Mouse (Mus musculus) bone marrow macrophage, adult 2 months (primary cell): ENCODE results near the gene Clec4a1.

Source experiments
- CTCF ChIP-seq: IDR thresholded peaks from 2 replicates; pipeline ENCODE4 v1.5.1; 2012; ENCODE audit warnings: low read depth, mild to moderate bottlenecking, low read length, moderate library complexity
- POLR2A ChIP-seq: IDR thresholded peaks from 2 replicates; pipeline ENCODE4 v1.6.1; 2012; ENCODE audit warnings: mild to moderate bottlenecking, low read depth, low read length, borderline replicate concordance

DNA sequence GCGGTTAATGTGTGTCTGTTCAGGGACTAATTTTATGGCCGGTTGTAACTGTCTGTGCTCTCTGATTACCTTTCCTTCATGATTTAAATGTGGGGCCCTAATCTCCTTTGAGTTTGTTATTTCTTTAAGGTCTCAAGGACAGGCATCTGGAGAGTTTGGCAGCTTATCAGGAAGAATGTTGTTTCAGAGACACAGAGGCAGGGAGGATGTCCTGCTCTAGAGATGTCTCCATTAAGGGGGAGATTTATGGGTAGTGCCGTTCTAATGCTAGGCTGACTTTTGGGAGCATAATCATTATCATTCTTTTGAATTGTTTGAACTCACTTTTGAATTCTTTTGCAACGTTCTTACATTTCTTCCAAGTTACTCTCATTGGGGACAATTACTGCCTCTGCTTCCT lies 1.7 kb upstream of the Clec4a1 start:
- TF ChIP-seq CTCF (no peak), POLR2A (no peak)
